Mouse (Mus musculus): ENCODE results near the gene Gm10447.

Gm10447 gene

GRCm38 (mm10) chr11:53456474-53457371, at the start of gene Gm10447, which contains the start of gene Shroom1:
Gm10447 (minus strand) TSS chr11:53457110.
Shroom1 (plus strand) TSS chr11:53457205.
- DNase-seq: peak; percentile 42 to 66

- DNase-seq: peak; percentile 92 to 94
These were observed 48.2 kb upstream of the Gm10447 start for GRCm38 (mm10) chr11:53505026-53505663.

DNA sequence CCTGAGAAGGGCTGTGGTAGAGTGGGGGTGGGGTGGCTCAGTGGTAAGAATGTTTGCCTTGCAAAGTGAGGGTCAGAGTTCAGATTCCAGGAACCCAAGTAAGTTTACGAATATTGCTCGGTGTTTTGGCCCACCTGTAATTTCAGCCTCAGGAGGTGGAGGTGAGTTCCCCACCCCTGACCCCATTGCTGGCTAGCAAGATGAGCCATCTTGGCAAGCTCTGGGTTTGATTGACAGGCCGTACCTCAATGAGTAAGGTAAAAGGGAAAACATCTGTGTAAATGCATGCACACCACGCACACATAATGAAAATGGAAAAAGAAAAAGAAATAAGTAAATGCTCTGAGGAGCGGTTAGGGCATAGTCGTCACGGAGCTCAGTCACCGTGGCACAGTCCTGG, 47.5 kb upstream of the Gm10447 start:
- DNase-seq: peak in 1 of 2 experiments; percentile 34

DNA sequence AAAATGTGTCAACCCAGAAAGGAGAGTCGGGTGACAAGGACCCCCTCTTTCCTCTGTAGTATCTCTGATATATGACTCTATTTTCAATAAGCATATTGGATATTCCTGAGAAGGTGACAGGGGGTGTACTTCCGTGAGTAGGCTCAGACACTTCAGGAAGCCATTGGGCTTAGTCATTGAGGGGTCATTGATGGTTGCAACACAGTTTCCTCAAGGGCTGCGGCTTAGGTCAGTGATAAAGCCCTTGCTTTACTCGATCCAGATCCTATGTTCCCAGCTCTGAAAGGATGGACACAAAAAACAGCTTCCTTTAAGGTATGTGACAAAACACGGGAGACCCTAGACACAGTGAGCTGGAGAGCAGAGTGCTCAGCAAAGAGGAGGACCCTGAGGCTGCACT, 46.8 kb upstream of the Gm10447 start:
- no peak for DNase-seq

DNA sequence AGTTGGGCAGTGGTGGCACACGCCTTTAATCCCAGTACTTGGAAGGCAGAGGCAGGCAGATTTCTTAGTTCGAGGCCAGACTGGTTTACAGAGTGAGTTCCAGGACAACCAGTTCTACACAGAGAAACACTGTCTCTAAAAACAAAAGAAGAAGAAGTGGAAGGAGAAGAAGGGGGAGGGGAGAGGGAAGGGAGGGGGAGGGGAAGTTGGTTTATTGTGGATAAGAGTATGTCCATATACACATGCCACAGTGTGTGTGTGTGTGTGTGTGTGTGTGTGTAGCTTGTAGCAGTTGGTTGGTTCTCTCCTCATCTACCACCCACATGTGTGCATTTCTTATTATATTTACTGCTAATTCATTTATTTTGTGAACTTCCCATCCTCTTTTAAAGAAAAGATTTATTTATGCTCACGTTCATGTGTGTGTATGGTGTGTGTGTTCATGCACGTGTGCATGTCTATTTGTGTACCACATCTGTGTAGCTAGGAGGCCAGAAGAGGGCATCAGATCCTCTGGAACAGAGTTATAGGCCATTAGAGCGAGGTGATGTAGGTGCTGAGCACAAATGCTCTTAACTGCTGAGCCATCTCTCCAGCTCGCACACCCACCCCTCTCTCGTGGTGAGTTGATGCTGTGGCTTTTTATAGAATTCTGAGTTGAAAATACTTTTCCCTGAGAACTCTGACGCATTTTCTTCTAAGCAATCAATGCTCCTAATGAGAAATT, 45.3 kb upstream of the Gm10447 start:
- DNase-seq: peak in 1 of 2 experiments; percentile 45

DNA sequence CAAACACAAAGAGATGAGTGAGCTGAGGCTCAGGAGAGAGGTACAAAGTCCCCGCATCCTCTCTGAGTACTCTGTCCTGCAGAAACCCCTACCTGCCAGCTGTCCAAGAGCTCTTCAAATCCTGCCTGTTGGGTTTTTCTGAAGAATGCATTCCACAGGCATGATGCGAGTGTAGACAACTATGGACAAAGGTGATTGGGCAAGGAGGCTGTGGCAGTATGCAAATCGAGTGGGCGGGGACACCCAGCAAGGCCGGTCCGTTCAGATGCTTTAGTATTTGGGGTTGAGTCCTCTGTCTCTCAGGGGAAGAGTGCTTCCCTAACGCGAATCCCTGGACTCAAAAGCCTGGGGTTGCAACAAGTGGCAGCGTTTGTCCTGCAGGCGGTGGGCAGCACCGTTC, 43.7 kb upstream of the Gm10447 start:
- DNase-seq: no peak

- DNase-seq: peak; percentile 54
These were observed 40.0 kb upstream of the Gm10447 start for GRCm38 (mm10) chr11:53496946-53497345.

GRCm38 (mm10) chr11:53495417-53495816, 38.5 kb upstream of the Gm10447 start:
- no peak for DNase-seq

GRCm38 (mm10) chr11:53493243-53493955, 36.5 kb upstream of the Gm10447 start:
- no peak for DNase-seq

- DNase-seq: no peak
These were observed 35.1 kb upstream of the Gm10447 start for GRCm38 (mm10) chr11:53491954-53492401.

GRCm38 (mm10) chr11:53489421-53489820, 32.5 kb upstream of the Gm10447 start:
- no peak for DNase-seq

DNA sequence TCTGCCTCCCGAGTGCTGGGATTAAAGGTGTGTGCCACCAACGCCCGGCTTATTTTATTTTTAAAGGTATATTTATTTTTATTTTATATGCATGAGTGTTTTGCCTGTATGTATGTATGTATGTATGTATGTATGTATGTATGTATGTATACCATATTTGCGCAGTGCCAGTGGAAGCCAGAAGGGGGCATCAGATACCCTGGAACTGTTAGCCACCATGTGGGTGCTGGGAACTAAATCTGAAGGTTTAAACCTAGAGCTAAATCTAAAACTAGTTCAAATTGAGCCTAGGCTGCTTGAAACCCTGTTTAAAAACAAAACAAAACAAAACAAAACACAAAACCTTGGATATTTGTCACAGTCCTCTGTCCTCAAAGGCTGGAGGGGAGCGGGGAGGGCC, 32.1 kb upstream of the Gm10447 start:
- DNase-seq: no peak

- peak; percentile 82 to 88 for DNase-seq
These were observed 30.1 kb upstream of the Gm10447 start for GRCm38 (mm10) chr11:53486822-53487594.

DNA sequence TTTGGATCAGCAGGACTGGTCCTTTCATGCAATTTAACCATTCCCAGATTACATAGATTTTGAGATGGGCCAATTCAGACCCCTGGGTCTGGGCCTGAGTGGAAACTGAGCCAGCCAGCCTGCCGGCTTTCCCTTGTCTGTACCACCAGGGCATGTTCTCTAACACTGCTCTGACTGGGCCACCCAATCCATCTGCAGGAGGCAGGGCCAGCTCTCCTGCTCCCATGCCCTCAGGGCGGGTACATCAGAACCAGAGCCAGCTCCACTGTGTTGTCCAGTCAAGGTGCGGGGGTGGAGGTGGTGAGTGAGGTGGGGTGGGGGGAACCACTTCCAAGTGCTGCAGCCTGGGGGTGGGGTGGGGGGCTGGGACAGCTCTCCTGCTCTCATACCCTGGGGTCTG, 29.4 kb upstream of the Gm10447 start:
- no peak for DNase-seq

GRCm38 (mm10) chr11:53485719-53486118, 28.8 kb upstream of the Gm10447 start:
- no peak for DNase-seq

DNA sequence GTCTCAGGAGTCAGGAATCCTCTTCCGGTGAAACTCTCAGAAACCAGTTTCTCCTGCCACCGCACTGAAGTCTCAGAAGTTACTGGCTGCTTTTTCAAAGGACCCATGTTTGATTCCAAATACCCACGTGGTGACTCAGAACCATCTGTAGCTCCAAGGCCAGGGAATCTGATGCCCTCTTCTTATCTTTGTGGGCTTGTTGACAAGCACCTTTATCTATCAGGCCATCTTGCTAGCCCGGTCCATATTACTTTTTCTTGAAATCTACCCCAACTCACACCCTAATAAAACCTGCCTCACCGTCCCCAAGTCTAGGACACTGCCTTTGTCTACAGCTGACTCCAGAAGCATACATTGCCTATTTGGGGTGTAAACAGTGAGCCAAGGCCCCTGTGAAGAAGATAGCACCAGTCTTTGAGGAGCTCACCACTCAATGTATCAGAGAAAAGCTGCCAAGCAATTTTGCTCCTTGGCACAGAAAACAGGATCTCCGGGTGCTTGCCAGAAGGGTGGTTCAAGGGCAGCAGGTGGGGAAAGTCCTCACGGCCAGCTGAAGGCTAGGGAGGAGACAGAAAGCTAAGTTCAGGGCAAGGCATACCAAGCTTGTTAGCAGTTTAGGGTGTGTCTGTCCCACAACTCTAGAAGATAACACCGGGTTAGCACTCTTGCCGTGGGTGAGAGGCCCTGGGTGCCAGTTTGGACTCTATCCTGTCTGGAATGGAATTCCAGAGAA, 26.4 kb upstream of the Gm10447 start:
- peak; percentile 69 to 70 for DNase-seq

DNA sequence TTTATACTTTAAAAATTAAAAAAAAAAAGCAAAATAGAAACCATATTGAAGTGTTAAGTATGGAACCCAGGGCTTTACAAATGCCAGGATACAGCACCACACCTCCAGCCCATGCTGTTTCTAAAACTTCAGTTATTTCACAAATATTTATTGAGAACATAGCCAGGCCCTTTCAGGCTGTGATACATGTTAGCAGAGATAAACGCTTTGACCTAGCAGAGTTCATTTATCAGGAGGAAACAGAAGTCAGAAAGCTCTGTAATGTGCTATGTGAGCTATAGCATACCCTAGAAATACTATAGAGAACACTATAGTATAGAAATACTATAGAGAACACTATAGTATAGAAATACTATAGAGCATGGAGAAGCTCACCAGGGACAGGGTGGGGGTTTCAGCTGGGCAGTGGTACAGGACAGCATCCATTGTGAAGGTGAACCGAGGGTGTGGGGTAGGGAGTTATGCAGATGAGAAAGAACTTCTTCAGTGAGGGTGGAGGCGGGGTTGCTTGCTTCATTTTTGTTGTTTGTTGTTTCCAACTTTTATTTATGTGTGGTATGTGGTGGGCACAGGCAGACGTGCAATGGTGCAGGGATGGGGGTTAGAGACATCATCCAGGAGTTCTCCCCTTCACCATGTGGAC, 24.3 kb upstream of the Gm10447 start:
- DNase-seq: no peak

- peak; percentile 88 to 89 for DNase-seq
These were observed 22.9 kb upstream of the Gm10447 start, which contains the start of the genes Gm9945 and Sowaha for GRCm38 (mm10) chr11:53479783-53480301. Gm9945 (plus strand) TSS chr11:53480166. Sowaha (minus strand) TSS chr11:53480274.

DNA sequence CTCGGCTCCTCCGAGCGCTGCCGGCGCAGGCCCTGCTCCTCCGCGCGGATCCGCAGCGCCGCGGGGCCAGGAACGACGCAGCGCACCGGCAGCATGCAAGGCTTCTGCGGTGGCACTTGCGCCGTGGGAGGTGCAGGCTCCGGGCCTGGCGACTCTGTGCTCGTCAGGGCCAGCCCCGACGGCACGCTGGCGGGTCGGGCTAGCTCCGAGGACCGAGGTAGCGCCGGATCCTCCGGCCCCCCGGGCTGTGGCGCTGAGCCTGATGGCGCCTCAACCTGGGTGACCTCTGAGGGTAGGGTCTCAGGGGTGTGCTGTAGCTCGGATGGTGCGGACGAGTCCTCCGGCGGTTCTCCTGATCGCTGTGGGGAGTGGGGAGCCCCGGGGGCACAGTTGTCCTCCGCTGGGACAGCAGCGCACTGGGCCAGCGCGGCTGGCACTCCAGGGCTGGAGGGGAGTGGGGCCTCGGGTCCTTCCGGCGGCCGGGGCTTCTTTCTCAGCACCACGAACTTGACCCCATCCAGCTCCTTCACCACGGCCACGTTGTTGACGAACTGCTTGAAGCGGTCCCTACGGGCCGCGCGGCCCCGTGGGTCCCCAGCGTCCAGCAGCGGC, 22.4 kb upstream of the Gm10447 start:
- DNase-seq: peak in 1 of 2 experiments; percentile 76
